Mouse (Mus musculus) brain, embryonic 14.5 days (tissue): Measurements from ENCODE around the gene Phf14.

Experiments used
- CTCF ChIP-seq: fragments of 200-500 bp; IDR thresholded peaks from 2 replicates; pipeline ENCODE4 v1.5.1; 2012; ENCODE audit warnings: inconsistent platforms, mild to moderate bottlenecking, moderate library complexity, borderline replicate concordance; ENCODE audit not compliant: insufficient read depth, insufficient read length; ENCODE audit errors: extremely low read depth
- POLR2A ChIP-seq: fragments of 200-500 bp; IDR thresholded peaks from 2 replicates; pipeline ENCODE4 v1.6.1; 2012; ENCODE audit warnings: mild to moderate bottlenecking, inconsistent platforms, borderline replicate concordance; ENCODE audit not compliant: poor library complexity, insufficient read depth, insufficient read length, severe bottlenecking; ENCODE audit errors: extremely low read depth

GRCm38 (mm10) chr6:12077338-12077737 is 169.7 kb downstream of the Phf14 start:
- TF ChIP-seq POLR2A: no peak
- no peak for TF ChIP-seq CTCF
